Mouse (Mus musculus) lung, postnatal 0 days (tissue): ENCODE data around the gene Olfr125.

Experiments used
- CTCF ChIP-seq: IDR thresholded peaks from 2 replicates; pipeline ENCODE4 v1.5.1; 2016; ENCODE audit warnings: antibody characterized with exemption, mild to moderate bottlenecking
- EP300 ChIP-seq: IDR thresholded peaks from 2 replicates; pipeline ENCODE4 v1.6.1; 2016; ENCODE audit warnings: antibody characterized with exemption, mild to moderate bottlenecking, control low read depth

GRCm38 (mm10) chr17:37863901-37864300, 31.2 kb downstream of the Olfr125 start:
- TF ChIP-seq EP300 (no peak), CTCF (no peak)
